Mouse (Mus musculus) gastrocnemius, adult 2 months (tissue): Measurements from ENCODE around the gene Stk11. TPM values are rescaled to one million over a fixed set of nuclear protein-coding genes. Genes with fewer than 3 reads are reported as not detected.

Experiments
- DNase-seq: peaks from one replicate; pipeline ENCODE4 v3.0.0; 2022
- H3K27ac ChIP-seq: fragments of 200-600 bp; 2 replicates; pipeline ENCODE4 v1.8.1; 2022; ENCODE audit warnings: mild to moderate bottlenecking
- H3K4me3 ChIP-seq: fragments of 200-600 bp; 2 replicates; pipeline ENCODE4 v1.8.1; 2022; ENCODE audit warnings: mild to moderate bottlenecking, moderate library complexity
- CTCF ChIP-seq: fragments of 200-600 bp; IDR thresholded peaks from 2 replicates; pipeline ENCODE4 v1.8.1; 2022; ENCODE audit warnings: antibody characterized with exemption, mild to moderate bottlenecking, moderate library complexity
- intact Hi-C: fragments of 180-260 bp; cut with DNase I; formaldehyde crosslinking; loops from one replicate; pipeline ENCODE4 v1.15.1; 2025
- total RNA-seq, 2 experiments: library from RNA; stranded (reverse); gene quantifications; 2 replicates each; pipeline ENCODE4 v1.2.3; 2021

Stk11 gene
- total RNA-seq, 2 experiments from 2014 or later = 144 to 153 TPM

DNA sequence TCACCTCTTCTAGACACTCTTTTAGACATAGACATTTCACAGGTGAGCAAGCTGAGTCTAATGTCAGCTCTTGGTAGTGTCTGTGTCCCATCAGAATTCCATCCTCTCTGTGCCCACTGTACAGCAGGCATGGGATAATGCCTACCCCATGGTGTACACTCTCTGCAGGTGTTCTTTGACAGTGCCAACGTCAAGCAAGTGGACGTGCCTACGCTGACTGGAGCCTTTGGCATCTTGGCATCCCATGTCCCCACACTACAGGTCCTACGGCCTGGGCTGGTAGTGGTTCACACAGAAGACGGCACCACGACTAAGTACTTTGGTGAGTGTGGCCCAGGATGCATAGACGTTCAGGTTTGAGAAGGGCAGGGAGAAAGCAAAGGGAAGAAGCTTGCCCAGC, 28.1 kb downstream of the Stk11 start:
- peak overlapping the region; percentile 95 for H3K4me3 ChIP-seq
- intact Hi-C loops = no loop called here

DNA sequence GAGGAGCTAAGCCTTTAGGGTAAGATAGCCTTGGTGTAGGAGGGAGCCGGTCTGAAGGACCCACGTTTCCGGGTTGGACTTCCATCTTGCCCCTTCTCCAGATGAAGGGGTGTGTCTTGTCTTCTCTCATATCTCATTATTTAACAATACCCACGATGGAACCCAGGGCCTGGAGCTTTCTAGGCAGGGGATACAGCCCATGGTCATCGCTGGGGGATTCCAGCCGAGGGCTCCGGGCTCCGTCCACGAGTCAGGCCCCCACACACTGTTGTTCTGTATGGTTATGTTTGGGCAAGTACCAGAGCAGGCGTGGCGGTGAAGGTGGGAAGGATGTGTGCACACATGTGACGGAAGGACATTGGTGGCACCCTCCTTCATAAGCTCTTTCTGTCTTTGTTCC, 28.6 kb downstream of the Stk11 start:
- TF ChIP-seq CTCF = no peak
- intact Hi-C loops = no loop called here
- H3K4me3 ChIP-seq = peak overlapping the region; percentile 95
- peak overlapping the region; percentile 98; the same call in 1 of the 2 replicates for H3K27ac ChIP-seq
- no peak for DNase-seq

More for the DNA sequence above, 28.1 kb downstream of the Stk11 start:
- TF ChIP-seq CTCF = no peak
- DNase-seq = no peak
- peak overlapping the region; percentile 98 for H3K27ac ChIP-seq

DNA sequence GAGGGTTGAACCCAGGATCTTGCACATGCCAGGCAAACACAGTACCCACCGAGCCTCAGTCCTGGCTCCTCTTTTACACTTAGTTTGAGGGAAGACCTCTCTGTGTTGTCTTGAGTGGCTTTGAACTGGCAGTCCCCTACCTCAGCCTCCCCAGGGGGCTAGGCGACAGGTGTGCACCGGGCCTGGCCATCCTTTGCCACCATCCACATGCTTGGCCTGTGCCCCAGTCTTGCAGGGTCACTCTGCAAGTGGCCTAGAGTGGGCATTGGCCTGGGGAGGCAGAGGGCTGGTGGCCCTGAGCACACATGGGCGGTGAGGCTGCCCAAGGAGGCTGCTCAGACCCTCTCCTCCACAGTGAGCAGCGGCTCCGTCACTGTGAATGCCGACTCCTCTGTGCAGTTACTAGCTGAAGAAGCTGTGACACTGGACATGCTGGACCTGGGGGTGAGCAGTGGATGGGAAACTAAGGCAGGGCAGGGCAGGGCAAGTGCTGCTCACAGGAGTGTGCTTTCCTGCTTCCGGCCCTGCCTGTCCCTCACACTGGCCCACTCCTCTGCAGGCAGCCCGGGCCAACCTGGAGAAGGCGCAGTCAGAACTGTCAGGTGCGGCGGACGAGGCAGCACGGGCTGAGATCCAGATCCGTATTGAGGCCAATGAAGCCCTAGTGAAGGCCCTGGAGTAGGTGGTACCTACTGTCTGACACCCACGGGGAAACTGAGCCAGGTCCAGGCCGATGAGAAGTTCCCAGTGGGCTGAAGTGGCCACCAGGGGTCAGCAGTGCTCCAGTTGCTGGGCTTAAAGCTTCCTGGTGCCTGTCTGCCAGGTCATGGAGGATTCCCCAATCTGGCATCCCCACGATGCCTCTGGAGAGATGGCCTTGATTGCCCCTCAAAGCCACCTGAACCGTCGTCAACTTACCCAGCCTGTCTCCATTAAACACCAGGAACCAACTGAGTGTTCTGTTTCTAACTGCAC, 29.5 kb downstream of the Stk11 start:
- peak overlapping the region; percentile 95 for H3K4me3 ChIP-seq
- intact Hi-C loops = loop anchor here (1.0 kb wide), 1 partner anchor 20 kb away; the partner anchor contains the start of gene Cirbp
- peak; percentile 86 for DNase-seq
- peak overlapping the region; percentile 100 for H3K27ac ChIP-seq
- peak; percentile 94; the same call in 1 of the 2 replicates for TF ChIP-seq CTCF

DNA sequence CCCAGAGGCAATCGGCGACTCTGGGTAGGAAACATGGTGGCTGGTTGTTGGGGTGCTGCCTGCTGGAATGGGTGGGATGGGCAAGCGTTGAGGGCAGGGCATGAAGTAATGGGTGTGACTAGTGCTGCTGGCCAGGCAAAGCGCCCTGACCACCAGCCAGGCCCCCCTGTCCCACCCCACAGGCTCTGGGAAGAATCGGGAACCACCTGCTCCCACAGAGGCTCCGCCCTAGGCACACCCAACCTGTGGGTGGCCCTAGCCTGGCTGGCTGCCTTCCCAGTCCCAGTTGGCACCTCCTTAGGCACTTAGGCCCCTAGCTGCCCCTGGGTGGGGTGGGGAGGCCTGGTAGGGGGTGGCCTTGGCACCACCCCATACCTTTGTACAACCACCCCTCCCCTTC, 30.3 kb downstream of the Stk11 start:
- intact Hi-C loops = loop anchor here (1.0 kb wide), 1 partner anchor 19 kb away; the partner anchor contains the start of gene Cirbp
- peak; percentile 71 for DNase-seq
- no peak for TF ChIP-seq CTCF
- Histone ChIP-seq H3K27ac (peak overlapping the region; percentile 100), H3K4me3 (peak overlapping the region; percentile 95)

DNA sequence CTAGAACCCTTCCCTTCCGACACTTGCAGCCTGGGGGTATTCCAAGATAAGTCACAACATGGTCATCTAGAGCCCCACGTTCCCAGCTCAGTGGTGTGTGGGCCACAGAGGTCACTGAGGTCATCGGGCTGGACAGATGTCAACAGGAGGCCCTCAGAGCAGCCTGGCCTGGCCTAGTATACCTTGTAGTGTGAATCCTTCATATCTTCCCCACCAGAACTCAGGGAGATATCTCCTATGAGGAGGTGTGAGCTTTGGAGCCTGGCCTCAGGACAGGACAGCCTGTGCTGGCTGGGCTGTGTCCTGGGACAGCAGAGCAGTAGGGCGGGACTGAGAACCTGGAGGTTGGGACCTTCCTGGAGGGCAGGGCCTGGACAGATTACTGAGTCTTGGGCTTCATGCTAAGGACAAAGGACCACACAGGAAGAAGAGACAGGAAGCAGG, 31.0 kb downstream of the Stk11 start:
- H3K4me3 ChIP-seq = peak overlapping the region; percentile 95
- no peak for TF ChIP-seq CTCF
- H3K27ac ChIP-seq = peak overlapping the region; percentile 100
- intact Hi-C loops = no loop called here
- peak; percentile 63 for DNase-seq

DNA sequence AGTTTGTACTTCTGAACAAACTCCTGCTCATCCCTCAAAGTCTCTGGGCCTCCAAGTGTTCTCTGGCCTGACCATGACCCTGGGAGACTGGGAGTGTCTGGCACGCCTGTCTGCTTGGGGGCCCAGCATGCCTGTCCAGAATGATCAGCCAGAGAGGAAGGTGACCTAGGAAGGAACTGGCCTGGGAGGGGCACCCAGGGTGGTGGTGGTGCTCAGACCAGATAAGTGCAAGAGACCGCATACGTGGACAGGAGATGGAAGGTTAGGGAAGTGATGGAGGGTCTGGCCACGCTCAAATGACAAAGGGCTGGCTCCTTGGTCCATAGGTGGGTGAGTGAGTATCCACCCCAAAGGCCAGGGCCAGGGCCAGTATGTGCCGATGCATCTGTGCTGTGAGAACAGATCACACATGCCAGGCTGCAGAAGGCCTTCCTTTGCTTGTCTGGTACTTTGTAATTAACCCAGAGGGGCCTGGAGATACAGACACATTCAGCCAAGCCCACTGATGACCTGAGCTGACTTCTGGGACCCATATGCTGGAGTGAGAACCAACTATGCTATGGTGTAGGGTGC, 31.6 kb downstream of the Stk11 start:
- intact Hi-C loops = no loop called here
- no peak for TF ChIP-seq CTCF
- DNase-seq = peak; percentile 51
- Histone ChIP-seq H3K4me3 (peak overlapping the region; percentile 89), H3K27ac (peak overlapping the region; percentile 100)

DNA sequence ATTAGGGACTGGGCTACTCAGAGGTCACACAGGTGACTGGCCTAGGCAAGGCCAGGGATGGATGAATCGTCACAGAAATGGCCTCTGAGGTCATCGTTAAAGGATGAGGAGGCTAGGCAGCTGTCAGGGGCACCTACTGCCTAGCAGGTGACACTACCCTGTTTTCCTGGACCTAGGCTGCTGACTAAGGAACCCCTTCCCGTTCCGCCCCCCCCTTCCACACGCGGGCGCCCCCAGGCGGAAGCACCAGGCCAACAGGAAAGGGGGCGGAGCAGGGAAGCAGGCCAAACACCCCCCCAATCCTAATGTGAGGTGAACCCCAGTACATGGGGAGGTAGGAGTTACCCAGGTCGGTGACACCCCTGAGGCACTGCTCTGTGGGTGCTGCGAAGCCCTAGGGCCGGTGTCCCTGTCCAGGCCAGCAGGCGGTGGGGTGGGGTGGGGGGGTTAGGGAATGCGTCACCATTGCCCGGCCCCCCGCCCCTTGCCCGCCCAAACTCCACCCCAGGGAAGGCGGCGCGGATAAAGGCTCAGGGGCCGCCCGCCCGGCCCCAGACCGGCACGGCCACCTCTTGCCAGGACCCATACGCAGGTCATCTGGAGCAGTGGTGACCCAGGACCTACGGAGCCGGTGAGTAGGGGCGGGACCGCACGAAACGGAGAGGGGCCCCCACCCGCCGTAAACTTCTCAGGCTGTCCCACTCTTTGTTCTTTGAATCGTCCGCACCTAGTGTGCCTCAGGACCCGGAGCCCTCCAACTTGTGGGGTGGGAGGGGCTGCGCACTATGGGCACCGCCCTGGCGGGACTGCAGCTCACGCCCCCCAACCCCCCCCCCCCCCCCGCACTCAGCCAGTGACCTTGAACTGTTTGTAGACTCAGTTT, 32.4 kb downstream of the Stk11 start, which contains the start of gene Midn:
Gene Midn, plus strand, starts transcription at position 554 of the 883 bp plus-strand sequence.
- intact Hi-C loops = no loop called here

DNA sequence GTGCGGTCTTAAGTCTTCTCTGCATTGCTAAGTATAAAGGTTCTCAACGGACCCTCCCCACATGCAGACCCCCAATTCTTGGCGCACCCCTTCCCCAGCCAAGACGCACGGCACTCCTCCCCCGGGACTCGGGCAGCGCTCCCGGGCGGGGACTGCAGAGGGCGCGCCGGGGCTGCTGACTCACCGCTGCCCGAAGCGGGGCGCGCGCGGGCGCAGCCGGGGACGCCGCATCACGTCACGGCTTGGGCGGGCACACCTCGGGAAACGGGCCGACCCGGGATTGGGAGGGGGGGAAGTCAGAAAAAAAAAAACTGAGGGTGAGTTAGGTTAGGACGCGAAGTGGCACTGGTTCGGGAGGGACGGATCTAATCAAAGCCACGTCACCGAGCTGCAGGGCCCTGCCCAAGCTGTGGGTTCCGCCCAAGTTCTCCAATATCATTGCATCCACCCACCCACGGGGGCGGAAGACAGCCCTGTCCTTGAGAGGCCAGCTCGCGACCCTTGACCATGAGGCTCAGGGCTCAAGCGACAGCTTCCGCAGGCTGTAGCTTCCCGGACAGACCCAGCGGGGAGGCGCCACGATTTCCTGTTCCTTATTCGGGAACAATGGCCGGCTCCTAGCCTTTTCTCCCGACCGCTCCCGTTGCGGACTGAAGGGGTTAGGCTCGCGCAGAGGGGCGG, 33.1 kb downstream of the Stk11 start:
- intact Hi-C loops = no loop called here
- peak; percentile 97 for DNase-seq
- Histone ChIP-seq H3K27ac (peak overlapping the region; percentile 100), H3K4me3 (peak overlapping the region; percentile 89)
- peak; percentile 79 for TF ChIP-seq CTCF

More for the DNA sequence above, 32.4 kb downstream of the Stk11 start, which contains the start of gene Midn:
- peak within 1 kb of the TSS; percentile 89 for H3K4me3 ChIP-seq
- peak within 1 kb of the TSS; percentile 100 for H3K27ac ChIP-seq
- peak; percentile 66 for TF ChIP-seq CTCF
- DNase-seq = peak; percentile 93

DNA sequence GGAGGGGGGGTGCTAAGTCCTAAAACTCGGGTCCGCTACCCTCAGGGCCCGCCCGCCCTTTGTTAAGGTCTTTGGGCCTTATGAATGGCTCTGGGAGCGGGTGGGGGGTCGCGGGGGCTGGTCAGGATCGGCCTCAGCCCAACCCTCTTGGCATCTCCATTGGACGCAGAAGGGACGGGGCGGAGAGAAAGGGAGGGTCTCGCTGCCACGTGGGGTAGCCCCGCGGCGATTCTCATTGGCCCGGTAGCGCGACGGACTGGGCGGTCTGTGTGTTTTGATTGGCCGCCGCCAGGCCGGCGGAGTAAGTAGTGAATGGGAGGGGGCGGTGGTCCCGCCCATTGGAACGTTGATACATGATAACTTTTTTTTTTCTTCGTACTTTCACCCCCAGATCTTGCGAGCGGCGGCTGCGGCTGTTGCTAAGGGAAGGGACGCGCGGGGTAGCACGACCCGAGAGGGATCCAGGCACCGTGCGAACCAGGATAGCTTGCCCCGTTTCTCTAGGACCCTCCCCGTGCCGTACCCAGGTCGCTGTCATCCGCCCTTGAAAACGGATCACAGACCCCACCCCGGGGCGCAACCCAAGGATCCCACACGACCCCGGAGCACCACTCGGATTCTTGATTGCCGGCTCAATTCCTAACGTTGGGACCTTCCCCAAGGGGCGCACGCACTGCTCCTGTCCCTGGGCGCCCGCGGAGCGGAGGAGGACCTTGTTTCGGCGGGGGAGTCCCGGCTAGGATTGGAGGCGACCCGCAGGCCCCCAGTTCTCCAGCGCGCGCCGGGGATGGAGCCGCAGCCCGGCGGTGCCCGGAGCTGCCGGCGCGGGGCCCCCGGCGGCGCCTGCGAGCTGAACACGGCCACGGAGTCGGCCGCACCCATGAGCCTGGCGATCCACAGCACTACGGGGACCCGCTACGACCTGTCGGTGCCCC, 34.0 kb downstream of the Stk11 start:
- peak overlapping the region; percentile 89 for H3K4me3 ChIP-seq
- intact Hi-C loops = no loop called here
- no peak for TF ChIP-seq CTCF

More for the DNA sequence above, 34.0 kb downstream of the Stk11 start:
- DNase-seq = peak; percentile 98
- H3K27ac ChIP-seq = peak overlapping the region; percentile 100
